Comparison of ENCODE assay signal across 8 mouse cellular contexts in the genomic region with DNA sequence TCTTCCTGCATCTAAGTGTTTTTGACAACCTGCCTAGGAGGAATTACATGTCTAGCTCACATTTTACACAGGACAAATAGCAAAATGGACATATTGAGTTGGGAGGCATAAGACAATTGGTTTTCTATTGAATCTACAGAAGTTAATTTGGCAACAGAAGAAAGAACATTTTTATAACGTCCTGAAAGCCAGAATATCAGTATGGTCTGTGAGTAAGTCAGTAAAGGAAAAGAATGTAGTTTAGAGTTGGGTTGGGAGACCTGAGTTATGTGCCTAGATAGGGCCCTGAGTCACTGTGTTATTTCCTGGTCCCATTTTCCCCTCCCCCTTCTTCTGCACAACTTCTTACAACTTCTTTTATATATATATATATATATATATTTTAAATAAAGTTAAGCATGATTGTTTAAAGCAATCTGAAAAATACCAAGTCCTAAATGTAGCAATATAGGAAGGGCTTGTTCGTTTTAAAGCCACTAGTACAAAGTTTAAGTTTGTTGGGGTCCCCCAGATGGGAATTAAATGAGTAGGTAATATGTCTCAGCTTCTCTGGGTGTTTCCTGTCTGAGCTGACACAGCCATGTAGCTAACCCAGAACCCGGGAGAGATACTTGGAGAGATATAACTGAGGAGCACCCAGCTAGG. TPM values are rescaled to one million over a fixed set of nuclear protein-coding genes. Genes with fewer than 3 reads are reported as not detected.
DNase-seq lines count a peak whose midpoint lies in the region; ATAC-seq and TF ChIP-seq lines count a peak whose summit lies in the region.

No protein-coding gene starts in this region.

- no peaks in the 10 kb centered on the region for H3K36me3 ChIP-seq in heart, adult 2 months (ENCODE audit: control insufficient read depth, insufficient read depth, low read length)
- H3K36me3 ChIP-seq in forebrain, embryonic 15.5 days: no peaks in the 10 kb centered on the region
- H3K36me3 ChIP-seq in liver, embryonic 15.5 days (replicated peaks): no peaks in the 10 kb centered on the region

- DNase-seq in heart, adult 2 months: no peak
- DNase-seq in heart, adult 8-10 months (ENCODE audit: low spot score): no peak
- no peak for DNase-seq in frontal cortex, postnatal 10 days (ENCODE audit: low spot score in 2 of 2)
- DNase-seq in cerebellum, postnatal 14 days: no peak

- peak overlapping the region; percentile 59; the same call in 1 of the 2 replicates for H3K4me3 ChIP-seq in heart, adult 2 months
- peak overlapping the region; percentile 40; the same call in 1 of the 2 replicates for H3K4me3 ChIP-seq in forebrain, embryonic 15.5 days
- peak overlapping the region; percentile 47 for H3K4me3 ChIP-seq in liver, embryonic 15.5 days (replicated peaks)

- no peak for TF ChIP-seq EP300 in heart, adult 2 months (IDR thresholded peaks at IDR 0.05; ENCODE audit: insufficient read depth, low read depth, low read length)

- intact Hi-C loops in heart, adult 2 months (cut with DNase I): no loop called here

- H3K9me3 ChIP-seq in forebrain, embryonic 15.5 days: no peaks in the 10 kb centered on the region
- no peaks in the 10 kb centered on the region for H3K9me3 ChIP-seq in liver, embryonic 15.5 days (replicated peaks)

- peak overlapping the region; percentile 96 for H3K27ac ChIP-seq in heart, adult 2 months
- H3K27ac ChIP-seq in forebrain, embryonic 15.5 days (replicated peaks): no peak overlapping the region
- H3K27ac ChIP-seq in liver, embryonic 15.5 days (replicated peaks): peak overlapping the region; percentile 64; the same call in 1 of the 2 replicates

- WGBS in heart, adult 2 months: 26% methylated on average over 3 of the region's 3 CpGs
- WGBS in forebrain, embryonic 15.5 days: 55% methylated on average over 3 of the region's 3 CpGs
- 18% methylated on average over 3 of the region's 3 CpGs for WGBS in liver, embryonic 15.5 days (ENCODE audit: insufficient replicate concordance)

- ATAC-seq in CD4-positive, CD25-positive, alpha-beta regulatory T cell, adult 4 months: peak; percentile 27
- no peak for ATAC-seq in forebrain, embryonic 15.5 days (replicated peaks)
- ATAC-seq in liver, embryonic 15.5 days (ENCODE audit: insufficient read depth): no peak
- ATAC-seq in erythroblast, adult 5-6 weeks (replicated peaks; ENCODE audit: low FRiP score, poor library complexity, severe bottlenecking): no peak

- H3K27me3 ChIP-seq in heart, adult 2 months (ENCODE audit: control insufficient read depth, insufficient read depth, low read length): no peaks in the 10 kb centered on the region
- no peaks in the 10 kb centered on the region; the same call in 1 of the 2 replicates for H3K27me3 ChIP-seq in forebrain, embryonic 15.5 days
- H3K27me3 ChIP-seq in liver, embryonic 15.5 days: peaks cover 34% of the 10 kb centered on the region

- H3K4me1 ChIP-seq in heart, adult 2 months (ENCODE audit: control insufficient read depth, insufficient read depth, low read length): peaks cover 3% of the 10 kb centered on the region; the same call in 1 of the 2 replicates
- H3K4me1 ChIP-seq in forebrain, embryonic 15.5 days: peaks cover 25% of the 10 kb centered on the region
- peaks cover 22% of the 10 kb centered on the region for H3K4me1 ChIP-seq in liver, embryonic 15.5 days (replicated peaks)

- H3K9ac ChIP-seq in heart, adult 2 months (ENCODE audit: low read depth, low read length): peak overlapping the region; percentile 10; the same call in 1 of the 2 replicates
- peak overlapping the region; percentile 48; the same call in 1 of the 2 replicates for H3K9ac ChIP-seq in forebrain, embryonic 15.5 days (replicated peaks)
- peak overlapping the region; percentile 39; the same call in 1 of the 2 replicates for H3K9ac ChIP-seq in liver, embryonic 15.5 days

- no peak for TF ChIP-seq CTCF in heart, adult 2 months (IDR thresholded peaks at IDR 0.05)

- peak overlapping the region; percentile 73; the same call in 1 of the 2 replicates for H3K4me2 ChIP-seq in forebrain, embryonic 15.5 days (replicated peaks)
- H3K4me2 ChIP-seq in liver, embryonic 15.5 days: peak overlapping the region; percentile 67

- TF ChIP-seq POLR2A in heart, adult 2 months (IDR thresholded peaks at IDR 0.05; ENCODE audit: insufficient read depth, low read depth, low read length): no peak

- H3K79me2 ChIP-seq in heart, adult 2 months (replicated peaks; ENCODE audit: control insufficient read depth, insufficient read depth, low read length): no peaks in the 10 kb centered on the region

RNA-seq across cellular contexts. Expression of a gene that starts 6.6 kb away (rescaled TPM):
- total RNA-seq in heart, adult 2 months (2021): 10 to 100 TPM; 48.9 to 62.5 TPM
- polyA plus RNA-seq in heart, adult 2 months (2012; rRNA removed): 33.7 and 51.4 TPM in 2 replicates
- total RNA-seq in heart, adult 8-10 months (2022): 10 to 100 TPM; 49.9 to 64.7 (median 56.9) TPM
- 10 to 100 TPM; 38.8 to 42.3 TPM for polyA plus RNA-seq in CD4-positive, CD25-positive, alpha-beta regulatory T cell, adult 4 months (2017; shearing (Covaris generic))
- polyA plus RNA-seq in forebrain, embryonic 15.5 days (2015; fragmentation: Nextera tagmentation; extraction: Ambion mirVana): 39.0 and 40.6 TPM in 2 replicates
- polyA plus RNA-seq in liver, embryonic 15.5 days (2015; fragmentation: Nextera tagmentation; extraction: Ambion mirVana): 21.4 and 24.4 TPM in 2 replicates
- 3.6 and 7.3 TPM in 2 replicates for total RNA-seq in erythroblast, adult 5-6 weeks (2015; ENCODE audit: low replicate concordance)
- total RNA-seq in erythroblast, adult 5-6 weeks (2017; ENCODE audit: low replicate concordance): 3.7 and 9.2 TPM in 2 replicates

RNA-seq across cellular contexts. Expression of a gene that starts 28.5 kb away (rescaled TPM):
- total RNA-seq in heart, adult 2 months (2021): 10 to 100 TPM; 77.7 to 80.1 TPM
- polyA plus RNA-seq in heart, adult 2 months (2012; rRNA removed): 24.1 and 38.2 TPM in 2 replicates
- total RNA-seq in heart, adult 8-10 months (2022): 10 to 100 TPM; 78.1 to 82.3 (median 79.1) TPM
- 10 to 100 TPM; 34.4 to 41.1 TPM for polyA plus RNA-seq in CD4-positive, CD25-positive, alpha-beta regulatory T cell, adult 4 months (2017; shearing (Covaris generic))
- polyA plus RNA-seq in forebrain, embryonic 15.5 days (2015; fragmentation: Nextera tagmentation; extraction: Ambion mirVana): 136 and 151 TPM in 2 replicates
- 18.6 and 21.4 TPM in 2 replicates for polyA plus RNA-seq in liver, embryonic 15.5 days (2015; fragmentation: Nextera tagmentation; extraction: Ambion mirVana)
- 18.1 and 21.7 TPM in 2 replicates for total RNA-seq in erythroblast, adult 5-6 weeks (2015; ENCODE audit: low replicate concordance)
- 7.2 and 21.7 TPM in 2 replicates for total RNA-seq in erythroblast, adult 5-6 weeks (2017; ENCODE audit: low replicate concordance)

RNA-seq across cellular contexts. Expression of a gene that starts 42.9 kb away (rescaled TPM):
- under 1 TPM; 0.05 to 0.08 TPM for total RNA-seq in heart, adult 2 months (2021)
- polyA plus RNA-seq in heart, adult 2 months (2012; rRNA removed): 0.03 TPM in 1 of 2 replicates, not detected in the other
- total RNA-seq in heart, adult 8-10 months (2022): under 1 TPM in 3 of 4 experiments, not detected in 1; 0.06 to 0.12 (median 0.06) TPM
- polyA plus RNA-seq in CD4-positive, CD25-positive, alpha-beta regulatory T cell, adult 4 months (2017; shearing (Covaris generic)): under 1 TPM; 0.16 to 0.30 TPM
- polyA plus RNA-seq in forebrain, embryonic 15.5 days (2015; fragmentation: Nextera tagmentation; extraction: Ambion mirVana): 0.18 and 0.33 TPM in 2 replicates
- 0.01 TPM in 1 of 2 replicates, not detected in the other for polyA plus RNA-seq in liver, embryonic 15.5 days (2015; fragmentation: Nextera tagmentation; extraction: Ambion mirVana)
- total RNA-seq in erythroblast, adult 5-6 weeks (2015; ENCODE audit: low replicate concordance): not detected in 2 replicates
- total RNA-seq in erythroblast, adult 5-6 weeks (2017; ENCODE audit: low replicate concordance): not detected in 2 replicates

RNA-seq across cellular contexts. Expression of a gene that starts 53.4 kb away (rescaled TPM):
- 10 to 100 TPM; 21.4 to 22.8 TPM for total RNA-seq in heart, adult 2 months (2021)
- 8.9 and 18.6 TPM in 2 replicates for polyA plus RNA-seq in heart, adult 2 months (2012; rRNA removed)
- 10 to 100 TPM; 19.2 to 23.4 (median 20.0) TPM for total RNA-seq in heart, adult 8-10 months (2022)
- 1 to 10 TPM; 7.6 to 8.4 TPM for polyA plus RNA-seq in CD4-positive, CD25-positive, alpha-beta regulatory T cell, adult 4 months (2017; shearing (Covaris generic))
- 10.1 and 10.6 TPM in 2 replicates for polyA plus RNA-seq in forebrain, embryonic 15.5 days (2015; fragmentation: Nextera tagmentation; extraction: Ambion mirVana)
- 1.1 and 1.3 TPM in 2 replicates for polyA plus RNA-seq in liver, embryonic 15.5 days (2015; fragmentation: Nextera tagmentation; extraction: Ambion mirVana)
- 1.0 and 3.1 TPM in 2 replicates for total RNA-seq in erythroblast, adult 5-6 weeks (2015; ENCODE audit: low replicate concordance)
- 2.0 and 3.1 TPM in 2 replicates for total RNA-seq in erythroblast, adult 5-6 weeks (2017; ENCODE audit: low replicate concordance)
